22 mouse cellular contexts compared by ENCODE assay signal in the genomic region with DNA sequence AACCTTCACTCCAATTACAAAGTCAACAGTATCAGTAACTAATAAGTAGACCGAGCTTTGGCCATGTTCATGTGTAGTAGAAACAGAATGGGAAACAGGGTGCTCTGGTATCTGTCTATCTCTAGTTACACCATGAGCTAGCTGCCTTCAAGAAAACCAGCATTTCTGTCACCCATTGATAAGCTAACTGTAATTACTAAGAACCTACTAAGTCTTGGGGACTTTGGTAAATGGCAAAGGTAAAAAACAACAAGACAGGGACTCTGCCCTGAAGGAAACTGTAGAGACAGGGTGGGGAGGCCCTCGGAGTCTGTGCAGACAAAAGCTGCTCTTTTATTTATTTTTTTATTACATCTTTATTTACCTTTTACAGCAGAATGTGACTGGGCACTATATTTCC. TPM values are rescaled to one million over a fixed set of nuclear protein-coding genes. Genes with fewer than 3 reads are reported as not detected.
A peak's percentile ranks its signal among the peaks of the same experiment; 100 is the strongest.
DNase-seq lines count a peak whose midpoint lies in the region; ATAC-seq and TF ChIP-seq lines count a peak whose summit lies in the region.
"Had no signal": no experiment of that assay in that cellular context is flagged by ENCODE, and none has a peak within 500 bp of the region (broad histone marks: within the 10 kb centered on the region; RNA-seq: fewer than 3 reads in every experiment).

No protein-coding gene starts in this region.

- no peak overlapping the region for H3K9ac ChIP-seq in intestine, postnatal 0 days (ENCODE audit: low read depth, low read length)
- H3K9ac ChIP-seq in liver, postnatal 0 days (replicated peaks), result no peak overlapping the region
- H3K9ac ChIP-seq: embryonic facial prominence, embryonic 13.5 days; forebrain, embryonic 12.5 days; heart, embryonic 13.5 days; kidney, embryonic 15.5 days had no signal

- TF ChIP-seq EP300 in liver, postnatal 0 days (IDR thresholded peaks at IDR 0.05; ENCODE audit: low read depth), result peak; percentile 96

- DNase-seq in MEL-GATA-1-ER (ENCODE audit: extremely low read depth, low read depth), result peak; percentile 60
- DNase-seq in liver, postnatal 0 days, result no peak
- DNase-seq in forebrain, embryonic 10.5 days (ENCODE audit: extremely low spot score, low spot score), result no peak
- DNase-seq in heart, embryonic 10.5 days (ENCODE audit: low spot score), result no peak
- DNase-seq: adrenal gland, adult 8-10 months; cerebellum, adult 18-20 months; gastrocnemius, postnatal 25 days; heart, postnatal 36 days; left cerebral cortex, postnatal 4 days; lung, adult 2 months; midbrain, embryonic 14.5 days; spleen, adult 18-20 months; thymus, postnatal 14 days had no signal

- no peak for TF ChIP-seq CTCF in intestine, postnatal 0 days (IDR thresholded peaks at IDR 0.05; ENCODE audit: low read depth)
- no peak for TF ChIP-seq CTCF in liver, postnatal 0 days (IDR thresholded peaks at IDR 0.05; ENCODE audit: low read depth)

- H3K36me3 ChIP-seq in intestine, postnatal 0 days (ENCODE audit: control insufficient read depth, insufficient read depth), result peaks cover 18% of the 10 kb centered on the region
- peaks cover 28% of the 10 kb centered on the region for H3K36me3 ChIP-seq in liver, postnatal 0 days (replicated peaks; ENCODE audit: insufficient read depth, low read length)
- peaks cover 18% of the 10 kb centered on the region for H3K36me3 ChIP-seq in forebrain, embryonic 10.5 days (replicated peaks)
- H3K36me3 ChIP-seq in heart, embryonic 10.5 days, result no peaks in the 10 kb centered on the region
- H3K36me3 ChIP-seq: embryonic facial prominence, embryonic 13.5 days; forebrain, embryonic 12.5 days had no signal

- 47% methylated on average over 2 of the region's 2 CpGs for WGBS in intestine, postnatal 0 days
- WGBS in liver, postnatal 0 days (ENCODE audit: insufficient replicate concordance), result 52% methylated on average over 2 of the region's 2 CpGs
- WGBS in forebrain, embryonic 10.5 days, result 76% methylated on average over 2 of the region's 2 CpGs
- 79% methylated on average over 2 of the region's 2 CpGs for WGBS in heart, embryonic 10.5 days

- no peaks in the 10 kb centered on the region; the same call in none of the 2 replicates for H3K4me1 ChIP-seq in intestine, postnatal 0 days (replicated peaks; ENCODE audit: control insufficient read depth, insufficient read depth, low read length)
- H3K4me1 ChIP-seq in liver, postnatal 0 days (ENCODE audit: insufficient read depth), result peaks cover 38% of the 10 kb centered on the region
- H3K4me1 ChIP-seq in forebrain, embryonic 10.5 days, result peaks cover 15% of the 10 kb centered on the region
- H3K4me1 ChIP-seq in heart, embryonic 10.5 days, result 0 out of 2 replicates have a peak, but pooled peaks cover 5% of the 10 kb centered on the region

- no peak overlapping the region for H3K27ac ChIP-seq in intestine, postnatal 0 days (ENCODE audit: low read depth, low read length)
- peak overlapping the region; percentile 39 for H3K27ac ChIP-seq in liver, postnatal 0 days (ENCODE audit: low read depth)
- H3K27ac ChIP-seq in forebrain, embryonic 10.5 days, result no peak overlapping the region; the same call in 1 of the 2 replicates
- H3K27ac ChIP-seq in heart, embryonic 10.5 days, result no peak overlapping the region
- H3K27ac ChIP-seq: embryonic facial prominence, embryonic 13.5 days; forebrain, embryonic 12.5 days; heart, embryonic 13.5 days; hindbrain, postnatal 0 days; kidney, embryonic 15.5 days; macrophage had no signal

- peak; percentile 48 for ATAC-seq in common myeloid progenitor, adult 5-6 weeks (replicated peaks; ENCODE audit: low read depth, poor library complexity, severe bottlenecking)
- peak; percentile 72 for ATAC-seq in intestine, postnatal 0 days
- peak; percentile 74 for ATAC-seq in liver, postnatal 0 days
- no peak for ATAC-seq in activated CD4-positive, CD25-positive, alpha-beta regulatory T cell, adult 4 months
- ATAC-seq: hindbrain, postnatal 0 days had no signal

- H3K27me3 ChIP-seq in intestine, postnatal 0 days (replicated peaks; ENCODE audit: control insufficient read depth, insufficient read depth, low read length), result no peaks in the 10 kb centered on the region
- H3K27me3 ChIP-seq in liver, postnatal 0 days (ENCODE audit: insufficient read depth, low read length), result no peaks in the 10 kb centered on the region
- no peaks in the 10 kb centered on the region for H3K27me3 ChIP-seq in forebrain, embryonic 10.5 days (ENCODE audit: poor library complexity, severe bottlenecking)
- no peaks in the 10 kb centered on the region for H3K27me3 ChIP-seq in heart, embryonic 10.5 days (ENCODE audit: insufficient read depth, poor library complexity, severe bottlenecking)
- H3K27me3 ChIP-seq: embryonic facial prominence, embryonic 13.5 days; forebrain, embryonic 12.5 days; heart, embryonic 13.5 days; kidney, embryonic 15.5 days had no signal

- H3K9me3 ChIP-seq in intestine, postnatal 0 days (ENCODE audit: control insufficient read depth), result no peaks in the 10 kb centered on the region
- H3K9me3 ChIP-seq in liver, postnatal 0 days (ENCODE audit: low read length), result no peaks in the 10 kb centered on the region
- no peaks in the 10 kb centered on the region for H3K9me3 ChIP-seq in forebrain, embryonic 10.5 days
- H3K9me3 ChIP-seq in heart, embryonic 10.5 days, result no peaks in the 10 kb centered on the region
- H3K9me3 ChIP-seq: embryonic facial prominence, embryonic 13.5 days; forebrain, embryonic 12.5 days; heart, embryonic 13.5 days; kidney, embryonic 15.5 days had no signal

- H3K4me2 ChIP-seq in intestine, postnatal 0 days (replicated peaks; ENCODE audit: low read depth), result no peak overlapping the region
- H3K4me2 ChIP-seq in liver, postnatal 0 days (ENCODE audit: low read depth, low read length), result peak overlapping the region; percentile 1; the same call in 1 of the 2 replicates
- H3K4me2 ChIP-seq: embryonic facial prominence, embryonic 13.5 days; forebrain, embryonic 12.5 days; heart, embryonic 13.5 days; kidney, embryonic 15.5 days had no signal

- no peak overlapping the region for H3K4me3 ChIP-seq in intestine, postnatal 0 days (ENCODE audit: low read depth, low read length)
- no peak overlapping the region for H3K4me3 ChIP-seq in liver, postnatal 0 days (ENCODE audit: low read depth, low read length)
- H3K4me3 ChIP-seq in forebrain, embryonic 10.5 days, result no peak overlapping the region
- H3K4me3 ChIP-seq in heart, embryonic 10.5 days, result no peak overlapping the region
- H3K4me3 ChIP-seq: embryonic facial prominence, embryonic 13.5 days; forebrain, embryonic 12.5 days; heart, embryonic 13.5 days; kidney, embryonic 15.5 days had no signal

RNA-seq across cellular contexts. Expression of gene Pon2, which starts 10.9 kb away (rescaled TPM):
- 27.9 and 33.5 TPM in 2 replicates for total RNA-seq in common myeloid progenitor, adult 5-6 weeks (2017)
- 179 and 207 TPM in 2 replicates for polyA plus RNA-seq in intestine, postnatal 0 days (2015; fragmentation: Nextera tagmentation; extraction: Ambion mirVana)
- polyA plus RNA-seq in liver, postnatal 0 days (2015; fragmentation: Nextera tagmentation; extraction: Ambion mirVana), result 32.5 and 34.3 TPM in 2 replicates
- 33.3 and 34.9 TPM in 2 replicates for polyA plus RNA-seq in forebrain, embryonic 10.5 days (2016; fragmentation: Nextera tagmentation; extraction: Ambion mirVana)
- 36.8 and 37.9 TPM in 2 replicates for polyA plus RNA-seq in heart, embryonic 10.5 days (2016; fragmentation: Nextera tagmentation; extraction: Ambion mirVana)
- 10 to 100 TPM; 66.2 to 71.5 TPM for polyA plus RNA-seq in activated CD4-positive, CD25-positive, alpha-beta regulatory T cell, adult 4 months (2017; shearing (Covaris generic))

RNA-seq across cellular contexts. Expression of gene Pon3, which starts 31.3 kb away (rescaled TPM):
- total RNA-seq in common myeloid progenitor, adult 5-6 weeks (2017), result 10.1 and 19.5 TPM in 2 replicates
- 62.9 and 66.0 TPM in 2 replicates for polyA plus RNA-seq in intestine, postnatal 0 days (2015; fragmentation: Nextera tagmentation; extraction: Ambion mirVana)
- polyA plus RNA-seq in liver, postnatal 0 days (2015; fragmentation: Nextera tagmentation; extraction: Ambion mirVana), result 43.3 and 44.4 TPM in 2 replicates
- 4.5 TPM in 2 replicates for polyA plus RNA-seq in forebrain, embryonic 10.5 days (2016; fragmentation: Nextera tagmentation; extraction: Ambion mirVana)
- 24.6 and 31.8 TPM in 2 replicates for polyA plus RNA-seq in heart, embryonic 10.5 days (2016; fragmentation: Nextera tagmentation; extraction: Ambion mirVana)
- 10 to 100 TPM; 22.0 to 28.1 TPM for polyA plus RNA-seq in activated CD4-positive, CD25-positive, alpha-beta regulatory T cell, adult 4 months (2017; shearing (Covaris generic))
